Mouse (Mus musculus): ENCODE measurements around the gene Rps6kb1.

Gene Rps6kb1

GRCm38 (mm10) chr11:86464275-86464674 is 80.3 kb downstream of the Rps6kb1 start:
- peak; percentile 86 for DNase-seq

- DNase-seq = no peak
These were observed 82.0 kb downstream of the Rps6kb1 start for GRCm38 (mm10) chr11:86462579-86462978.

GRCm38 (mm10) chr11:86458866-86459265 is 85.7 kb downstream of the Rps6kb1 start:
- no peak for DNase-seq

GRCm38 (mm10) chr11:86457545-86457944 is 87.1 kb downstream of the Rps6kb1 start:
- no peak for DNase-seq

- DNase-seq = no peak
These were observed 90.6 kb downstream of the Rps6kb1 start for GRCm38 (mm10) chr11:86453991-86454390.
